Mouse (Mus musculus): ENCODE results near the gene Col18a1.
A peak's percentile ranks its signal among the peaks of the same experiment; 100 is the strongest.

Col18a1 gene

DNA sequence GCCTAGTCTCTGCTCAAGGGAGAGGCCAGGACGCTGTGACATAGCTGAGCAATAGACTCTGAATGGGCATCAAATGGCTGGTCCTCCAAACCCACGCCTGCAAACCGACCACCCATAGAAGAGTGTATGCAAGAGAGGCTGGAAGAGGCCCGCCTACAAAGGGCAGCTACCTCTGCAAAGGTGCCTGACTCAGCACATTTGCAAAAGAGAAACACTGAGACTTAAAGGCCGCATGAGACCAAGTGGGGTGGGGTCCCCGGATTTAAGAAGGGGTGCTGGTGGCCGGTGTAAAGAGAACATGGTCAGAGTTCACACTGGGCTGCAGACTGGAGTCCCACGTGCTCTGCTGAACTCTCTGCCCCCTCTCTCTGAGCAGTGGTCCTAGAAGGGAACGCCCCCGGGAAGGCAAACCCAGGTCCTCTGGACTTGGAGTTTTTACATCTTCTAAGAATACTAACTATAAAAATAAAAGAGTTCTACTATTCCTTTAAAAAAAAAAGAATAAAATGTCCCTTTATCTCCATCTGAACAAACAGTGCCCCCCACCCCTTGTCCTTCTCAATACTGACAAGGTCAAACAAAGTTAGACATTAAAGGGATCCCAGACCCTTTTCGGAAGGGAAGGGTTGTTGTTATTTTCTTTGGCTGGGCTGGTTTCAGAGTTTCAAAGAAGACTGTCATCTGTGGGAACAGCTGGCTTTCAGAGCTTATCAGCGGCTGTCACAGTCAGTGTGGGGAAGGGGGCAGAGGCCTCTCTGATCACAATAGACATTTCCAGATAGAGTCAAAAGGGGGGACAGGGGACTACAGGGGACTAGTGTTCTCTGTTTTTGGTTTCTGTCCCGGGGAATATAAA lies 32.2 kb downstream of the Col18a1 start:
- DNase-seq: no peak

DNA sequence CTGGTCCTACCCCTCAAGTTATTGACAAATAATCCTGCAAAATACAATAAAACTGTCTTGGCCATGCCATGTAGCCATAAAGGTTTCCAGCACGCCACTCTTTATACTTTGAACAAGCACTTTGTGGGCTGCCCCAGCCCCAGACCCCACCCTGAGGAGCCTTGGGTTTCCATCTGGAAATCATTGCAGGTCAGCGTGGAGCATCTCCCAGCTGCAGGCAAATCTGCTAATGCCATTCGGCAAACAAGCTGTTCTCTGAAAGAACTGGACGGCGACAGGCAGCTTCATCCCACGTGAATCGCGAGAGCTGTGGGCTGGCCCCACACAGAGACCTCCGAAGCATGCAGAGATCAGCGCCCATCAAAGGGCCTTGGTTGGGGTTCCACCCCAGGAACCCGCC lies 34.2 kb downstream of the Col18a1 start:
- DNase-seq: no peak

DNA sequence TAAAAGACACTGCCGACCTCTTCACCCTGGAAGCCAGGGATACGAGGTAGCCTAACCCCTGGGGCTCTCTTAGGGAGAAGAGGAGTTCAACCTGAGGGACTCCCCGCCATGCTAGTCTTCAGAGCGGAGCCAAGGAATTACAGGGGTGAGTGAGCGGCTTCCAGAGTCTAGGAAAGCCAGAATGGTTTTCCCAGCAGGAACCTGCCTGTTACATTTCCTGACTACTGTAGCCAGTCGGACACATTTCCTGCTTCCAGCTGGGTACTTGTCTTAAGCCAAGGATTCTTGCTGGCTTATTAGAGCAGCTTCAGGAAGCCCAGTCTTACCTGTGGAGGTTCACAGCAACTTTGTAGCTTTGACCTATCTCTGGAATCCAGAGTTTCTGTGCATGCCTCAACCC lies 34.8 kb downstream of the Col18a1 start:
- no peak for DNase-seq

DNA sequence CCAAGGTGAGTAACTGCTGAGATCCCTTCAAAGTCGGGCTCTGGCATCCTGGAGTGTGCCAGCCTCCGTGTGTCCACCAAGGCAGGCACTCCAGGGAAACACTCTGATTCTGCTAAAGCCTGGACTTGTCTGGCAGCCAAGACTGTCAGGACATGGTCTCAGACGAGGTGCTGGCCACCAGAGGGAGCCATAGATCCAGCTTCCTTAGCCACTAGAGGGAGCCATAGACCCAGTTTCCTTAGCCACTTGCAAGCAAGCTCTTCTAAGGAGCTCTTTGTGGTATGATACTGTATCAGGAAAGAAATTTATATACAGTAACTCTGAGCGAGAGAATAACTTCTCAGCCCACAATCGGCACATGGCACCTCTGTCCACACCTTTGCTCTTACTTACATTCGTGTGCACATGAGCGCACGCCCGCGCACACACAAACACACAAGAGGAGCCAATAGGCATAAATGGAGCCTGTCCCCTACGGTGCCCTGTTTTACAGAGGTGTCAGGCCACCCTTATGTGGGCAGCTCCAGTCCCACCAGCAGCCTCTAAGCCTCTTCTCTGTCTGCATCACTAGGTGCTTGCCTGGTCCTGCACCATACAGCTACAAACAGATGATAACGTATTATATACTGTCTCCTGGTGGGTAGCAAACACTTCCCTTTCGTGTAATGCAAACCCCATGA lies 35.6 kb downstream of the Col18a1 start:
- DNase-seq: peak; percentile 94

DNA sequence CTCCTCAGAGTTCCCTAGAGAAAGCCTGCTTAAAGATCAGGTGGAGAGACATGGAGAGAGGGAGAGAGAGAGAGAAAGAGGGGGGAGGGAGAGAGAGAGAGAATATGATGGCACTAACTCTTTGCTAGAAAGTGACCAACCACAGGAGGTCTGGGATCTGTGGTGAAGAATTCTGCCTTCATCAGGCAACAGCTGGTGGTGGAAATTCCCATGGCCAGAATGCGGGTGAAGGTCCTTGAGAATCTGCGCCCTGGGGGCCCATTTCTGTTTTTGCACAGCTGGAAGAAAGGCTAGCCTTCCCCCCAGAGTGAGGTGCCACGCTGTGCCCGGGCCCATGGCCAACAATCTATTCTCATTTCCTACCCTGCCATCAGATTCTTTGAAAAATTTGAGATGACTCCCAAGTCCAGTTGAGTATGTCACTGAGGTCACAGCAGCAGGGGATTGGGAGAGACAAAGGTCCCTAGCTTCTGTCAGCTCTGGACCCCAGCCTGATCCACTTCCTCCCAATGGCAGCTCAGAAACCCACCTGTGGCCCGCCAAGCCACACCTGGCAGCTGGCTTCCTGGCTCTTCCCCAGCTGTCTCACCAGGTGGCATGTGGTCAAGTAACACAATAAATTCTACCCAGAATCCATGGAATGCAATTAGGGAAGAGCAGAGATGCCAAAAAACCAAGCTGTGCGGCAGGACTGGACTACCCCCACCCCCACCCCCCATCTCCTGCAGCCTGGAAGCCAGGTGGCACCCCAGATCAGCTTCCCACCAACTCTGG lies 36.5 kb downstream of the Col18a1 start:
- peak; percentile 48 for DNase-seq

DNA sequence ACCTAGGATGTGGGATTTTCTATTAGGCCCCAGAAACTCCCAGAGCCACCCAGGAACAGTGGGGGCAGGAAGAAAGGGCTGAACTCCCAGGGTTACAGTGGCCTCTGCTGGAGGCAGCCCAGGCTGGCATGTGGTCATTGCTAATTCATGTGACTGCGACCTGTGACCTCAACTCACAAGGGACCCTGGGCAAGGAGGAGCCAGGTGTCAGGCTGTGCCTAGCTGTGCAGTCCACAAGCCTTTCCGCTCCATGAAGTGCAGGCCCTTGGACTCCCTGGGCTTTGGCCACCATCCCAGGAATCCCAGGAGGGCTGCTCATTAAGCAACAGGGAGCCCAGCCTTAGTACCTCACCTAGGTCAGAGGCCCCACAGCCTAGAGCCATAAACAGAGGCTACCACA lies 38.4 kb downstream of the Col18a1 start:
- DNase-seq: peak; percentile 58

DNA sequence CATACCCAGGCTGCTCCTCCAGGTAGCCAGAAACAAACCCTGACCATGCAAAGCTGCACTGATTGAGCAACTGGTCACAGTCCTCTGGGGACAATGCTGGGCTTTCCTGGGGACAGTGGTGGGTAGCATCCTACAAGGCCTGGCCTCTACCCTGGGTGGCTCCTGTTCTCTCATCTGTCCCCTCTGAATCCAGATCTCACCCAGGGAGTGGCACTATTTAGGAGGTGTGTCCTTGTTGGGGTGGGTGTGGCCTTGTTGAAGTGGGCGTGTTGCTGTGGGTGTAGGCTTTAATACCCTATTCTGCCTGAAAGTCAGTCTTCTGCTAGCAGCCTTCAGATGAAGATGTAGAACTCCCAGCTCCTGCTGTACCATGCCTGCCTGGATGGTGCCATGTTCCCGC lies 39.8 kb downstream of the Col18a1 start:
- no peak for DNase-seq

DNA sequence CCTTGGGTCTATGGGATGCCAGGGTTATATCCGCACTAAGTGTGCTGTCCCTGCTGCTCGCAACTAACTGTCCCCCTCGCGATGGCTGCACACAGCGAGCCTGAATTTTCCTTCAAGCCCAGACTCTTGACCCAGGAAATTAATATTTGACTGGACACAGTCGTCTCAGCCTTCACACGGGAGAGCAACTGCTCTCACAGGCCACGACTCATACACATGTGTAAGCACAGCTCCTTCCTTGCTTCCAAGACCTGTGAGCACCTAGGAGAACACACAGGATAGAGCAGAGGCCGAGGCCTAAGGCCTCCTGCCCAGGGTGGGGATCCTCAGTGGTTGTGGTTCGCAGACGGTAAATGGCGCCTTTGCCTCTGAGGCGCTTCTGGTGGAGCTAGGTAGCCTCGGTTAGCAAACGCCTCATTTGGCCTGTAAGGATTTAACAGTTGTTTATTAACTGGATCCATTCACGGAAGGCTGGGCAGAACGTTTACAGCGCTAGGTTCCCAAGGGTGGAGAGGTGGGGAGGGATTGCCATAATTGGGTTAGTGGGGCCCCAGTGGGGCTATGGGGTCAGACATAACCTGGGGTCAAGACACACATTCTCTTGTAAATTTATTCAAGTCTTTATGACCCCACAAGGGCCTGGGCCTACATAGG lies 41.1 kb downstream of the Col18a1 start:
- DNase-seq: no peak

DNA sequence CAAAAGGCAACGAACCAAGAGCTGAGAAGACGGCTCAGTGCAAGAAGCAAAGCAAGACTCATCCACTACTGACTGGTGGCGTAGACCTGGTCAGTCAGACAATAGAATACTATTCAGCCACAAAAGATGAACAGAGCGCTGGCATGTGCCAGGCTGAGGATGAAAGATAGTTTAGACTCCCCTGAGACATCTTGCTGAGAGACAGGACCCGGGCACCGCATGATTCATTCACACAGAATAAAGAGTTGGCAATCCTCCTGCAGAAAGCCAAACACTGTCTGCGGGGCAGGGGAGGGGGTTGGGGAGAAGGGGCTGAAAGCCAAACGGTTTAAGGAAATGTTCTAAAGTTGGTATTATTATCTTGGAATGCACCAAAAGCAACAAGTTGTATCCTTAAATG lies 42.4 kb downstream of the Col18a1 start:
- no peak for DNase-seq

DNA sequence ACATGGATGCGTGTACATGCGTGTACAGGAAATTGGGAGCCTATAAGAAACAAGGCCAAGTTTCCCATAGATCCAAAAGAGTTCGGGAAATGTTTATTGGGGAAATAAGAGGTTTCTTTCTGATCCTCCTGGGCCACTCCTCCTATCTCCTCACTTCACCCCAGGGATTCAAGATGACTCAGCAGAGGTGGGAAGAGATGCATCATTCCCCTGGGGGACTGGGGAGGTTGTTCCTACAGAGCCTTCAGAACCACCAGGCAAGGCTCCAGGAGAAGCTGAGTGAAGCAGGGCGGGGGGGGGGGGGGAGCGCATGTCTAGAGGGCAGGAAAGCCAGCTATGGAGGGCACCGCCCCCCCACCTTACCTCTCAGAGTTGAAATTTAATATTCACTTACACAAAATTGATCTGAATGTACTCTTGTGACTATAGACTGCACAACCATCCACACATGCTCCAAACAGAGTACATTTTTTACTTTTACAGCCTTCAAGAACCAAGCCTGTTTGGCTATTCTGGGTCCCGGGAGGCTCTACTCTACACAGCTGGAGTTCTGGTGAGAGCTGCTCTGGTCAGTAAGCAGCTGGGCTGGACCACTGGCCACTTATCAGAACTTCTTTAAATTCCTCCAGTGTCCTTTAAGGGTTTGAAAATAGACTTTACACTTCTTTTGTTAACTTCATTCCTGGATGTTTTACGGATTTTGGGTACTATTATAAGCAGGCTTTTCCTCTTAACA lies 44.9 kb downstream of the Col18a1 start:
- DNase-seq: no peak

DNA sequence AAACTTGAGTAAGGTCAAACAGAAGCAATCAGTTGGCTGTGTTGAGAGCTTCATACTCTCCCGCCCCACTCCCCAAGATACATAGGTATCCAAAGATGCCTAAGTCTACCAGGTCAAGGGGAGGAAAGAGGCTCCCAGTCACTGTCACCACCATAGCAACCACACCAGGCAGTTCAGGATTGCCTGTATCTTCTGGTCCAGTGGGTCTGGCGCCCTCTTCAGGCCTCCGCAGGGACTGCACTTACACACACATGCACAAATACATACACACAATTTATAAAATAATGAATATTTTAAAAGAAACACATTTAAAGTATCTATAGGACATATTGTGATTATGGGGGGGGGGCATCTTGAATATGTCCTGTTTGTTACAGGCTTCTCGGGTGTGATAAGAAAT lies 45.8 kb downstream of the Col18a1 start:
- no peak for DNase-seq

DNA sequence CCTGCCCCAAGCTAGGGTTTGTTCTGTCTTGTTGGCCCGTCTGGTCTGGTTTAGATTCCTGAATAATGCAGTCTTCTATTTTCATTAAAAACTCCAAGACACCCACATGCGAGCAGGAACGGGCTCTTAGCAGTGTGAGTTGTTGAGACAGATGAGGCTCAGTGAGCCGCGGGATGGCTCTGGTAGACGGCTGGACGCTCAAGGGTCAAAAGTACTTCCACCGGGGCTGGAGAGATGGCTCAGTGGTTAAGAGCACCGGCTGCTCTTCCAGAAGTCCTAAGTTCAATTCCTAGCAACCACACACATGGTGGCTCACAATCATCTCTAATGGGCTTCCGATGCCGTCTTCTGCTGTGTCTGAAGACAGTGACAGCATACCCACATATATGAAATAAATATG lies 46.9 kb downstream of the Col18a1 start:
- DNase-seq: no peak

DNA sequence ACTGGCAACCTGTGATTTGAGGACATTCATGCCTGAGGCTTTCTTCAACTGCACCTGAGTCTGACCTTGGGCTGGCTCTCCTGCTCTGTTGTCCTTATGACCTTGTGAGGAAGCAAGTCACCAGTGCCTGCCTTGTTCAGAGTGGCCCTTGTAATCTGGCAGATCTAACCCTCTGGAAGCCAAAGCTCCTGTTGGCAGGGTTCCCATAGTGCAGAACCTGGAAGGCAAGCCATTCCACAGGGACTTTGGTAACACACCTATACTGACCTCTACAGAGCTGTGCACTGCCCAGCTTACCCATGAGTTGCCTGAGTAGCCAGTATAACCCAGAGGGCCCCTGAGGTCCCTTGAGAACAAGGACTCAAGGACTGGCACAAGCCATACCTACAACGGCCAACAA lies 48.0 kb downstream of the Col18a1 start:
- no peak for DNase-seq

DNA sequence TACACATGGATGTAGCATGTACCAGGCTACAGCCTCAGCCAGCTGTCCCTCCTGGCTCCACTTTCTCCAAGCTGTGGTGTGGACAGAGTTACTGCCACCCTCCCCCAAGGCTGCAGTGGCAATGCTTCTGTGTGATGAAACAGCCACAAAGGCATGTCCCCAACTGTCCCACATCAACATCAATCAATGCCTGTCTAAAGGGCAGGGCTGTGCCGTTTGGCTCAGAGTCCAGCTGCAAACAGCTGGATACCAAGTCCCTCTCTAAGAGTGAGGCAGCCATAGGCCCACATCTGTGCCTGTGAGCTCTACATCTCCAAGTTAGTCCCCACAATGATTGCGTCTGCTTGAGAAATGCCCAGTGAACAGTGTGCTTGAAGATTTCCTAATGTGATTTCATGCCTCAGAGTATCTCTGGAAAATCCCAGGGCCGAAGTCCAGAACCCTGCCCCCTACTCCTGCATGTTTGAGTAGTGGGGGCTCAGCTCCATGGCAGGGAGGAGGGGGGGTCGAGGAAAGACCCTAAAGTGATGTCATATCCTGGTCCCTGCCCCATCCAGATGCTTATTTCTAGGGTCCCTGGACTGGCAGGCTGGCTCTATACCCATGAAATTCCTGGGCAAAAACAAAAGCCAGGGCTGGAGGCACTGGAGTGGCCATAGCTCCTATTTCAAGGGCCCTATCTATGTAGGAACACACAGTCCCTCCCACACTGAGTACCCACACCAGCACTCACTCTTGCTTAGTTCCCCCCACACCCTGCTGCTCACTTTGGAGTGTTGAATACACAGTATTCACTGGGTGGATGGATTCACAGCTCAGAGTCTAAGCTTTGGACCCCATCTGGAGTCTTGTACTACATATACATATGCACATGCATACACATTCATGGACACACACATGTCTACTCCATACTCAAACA lies 49.6 kb downstream of the Col18a1 start:
- DNase-seq: peak; percentile 75

DNA sequence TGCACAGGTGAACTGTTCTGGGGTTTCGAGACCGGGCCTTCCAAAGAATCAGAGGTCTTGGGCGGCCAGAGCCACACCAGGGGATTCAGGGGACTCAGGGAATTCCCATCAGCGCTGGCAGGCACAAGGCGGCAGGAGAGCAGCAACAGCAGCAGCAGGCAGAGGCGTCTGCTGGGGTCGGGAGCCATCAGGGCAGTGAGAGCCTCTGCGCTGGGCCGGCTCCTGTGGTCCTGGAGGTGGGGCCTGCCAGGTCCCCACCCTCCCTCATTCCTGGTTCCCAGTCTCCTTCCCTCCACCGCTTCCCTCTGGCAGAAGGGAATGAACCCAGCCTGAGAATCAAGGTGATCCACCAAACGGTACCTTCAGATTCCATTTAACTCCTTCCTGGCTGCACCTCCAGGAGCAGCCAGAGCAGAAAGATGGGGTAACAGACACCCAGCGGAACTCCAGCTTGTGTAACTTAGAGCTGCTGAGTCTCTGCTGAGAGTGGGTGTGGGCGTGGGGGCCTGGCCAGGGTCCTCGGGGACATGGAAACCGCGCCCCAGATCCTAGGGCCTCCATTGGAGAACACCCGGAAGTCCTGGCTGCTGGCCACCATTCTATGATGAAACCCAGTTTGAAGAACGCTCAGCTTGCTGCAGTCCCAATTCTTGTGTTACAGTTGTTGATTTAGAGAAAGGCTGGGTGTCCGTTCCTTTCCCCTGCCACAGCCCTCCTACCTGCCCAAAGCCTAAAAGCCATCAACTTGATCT lies 52.7 kb downstream of the Col18a1 start:
- peak; percentile 90 for DNase-seq

DNA sequence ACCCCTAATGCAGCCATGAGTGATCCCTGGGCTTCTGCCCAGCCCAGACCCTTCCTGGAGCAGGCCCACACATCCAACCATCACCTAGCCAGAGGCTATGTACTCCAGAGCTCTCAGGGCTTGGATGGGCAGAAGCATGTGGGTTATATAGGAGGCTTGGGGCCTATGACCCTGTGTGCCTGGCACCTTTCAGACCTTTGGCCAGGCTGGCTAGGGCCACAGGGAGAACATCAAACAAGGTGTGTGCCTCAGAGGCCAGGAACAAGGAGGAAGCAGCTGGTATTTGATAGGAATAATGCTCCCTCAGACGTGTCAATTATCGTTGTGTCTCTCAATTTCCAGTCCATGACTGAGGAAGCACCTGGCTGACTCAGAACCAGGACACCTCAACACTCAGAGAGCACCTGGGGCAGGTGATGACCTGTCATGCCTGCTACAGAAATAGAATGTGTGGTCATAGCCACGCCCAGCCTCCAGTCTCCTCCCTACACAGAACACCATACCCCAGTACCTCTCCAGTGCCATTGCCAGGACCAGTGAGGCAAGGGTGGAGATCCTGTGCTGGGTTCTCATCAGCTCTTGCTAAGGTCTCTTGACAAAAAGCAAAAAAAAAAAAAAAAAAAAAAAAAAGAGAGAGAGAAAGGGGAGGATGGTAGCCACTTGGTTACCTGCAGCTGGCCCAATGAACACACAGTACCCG lies 54.6 kb downstream of the Col18a1 start:
- no peak for DNase-seq

DNA sequence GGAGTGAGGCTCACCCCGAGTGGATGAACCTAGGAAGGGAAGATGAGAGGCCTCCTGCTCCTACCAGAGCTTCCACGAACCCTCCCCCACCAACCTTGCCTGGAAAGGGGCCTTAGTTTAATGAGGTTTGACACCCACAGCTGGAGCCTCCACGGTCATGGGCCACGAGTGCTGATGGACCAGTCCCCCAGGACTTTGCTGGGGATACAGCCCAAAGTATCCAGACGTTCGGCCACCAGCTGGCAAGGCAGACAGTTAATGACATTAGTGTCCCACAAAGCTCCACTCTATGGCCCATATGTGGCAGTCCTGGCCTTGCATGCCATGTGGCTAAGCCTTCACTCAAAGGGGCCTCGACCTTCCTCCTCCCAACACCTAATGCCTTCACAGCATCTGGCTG lies 55.5 kb downstream of the Col18a1 start:
- no peak for DNase-seq

DNA sequence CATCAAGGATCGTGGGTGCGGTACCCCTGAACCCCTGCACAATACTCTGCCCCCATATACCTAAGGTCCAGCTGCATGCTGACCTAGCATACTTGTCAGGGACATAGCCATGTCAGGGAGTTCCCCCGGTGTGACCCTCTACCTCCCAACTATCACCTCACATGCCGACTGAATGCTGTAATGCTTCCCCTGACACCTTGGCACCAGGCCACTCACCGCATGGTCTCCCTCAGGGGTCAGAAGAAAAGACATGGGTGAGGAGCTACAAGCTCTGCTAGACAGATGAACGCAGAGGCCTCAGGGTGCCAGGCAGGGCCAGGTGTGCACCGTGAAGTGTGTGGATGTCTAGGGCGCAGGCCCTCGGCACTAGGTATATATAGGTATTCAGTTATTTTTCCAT lies 56.3 kb downstream of the Col18a1 start:
- no peak for DNase-seq

DNA sequence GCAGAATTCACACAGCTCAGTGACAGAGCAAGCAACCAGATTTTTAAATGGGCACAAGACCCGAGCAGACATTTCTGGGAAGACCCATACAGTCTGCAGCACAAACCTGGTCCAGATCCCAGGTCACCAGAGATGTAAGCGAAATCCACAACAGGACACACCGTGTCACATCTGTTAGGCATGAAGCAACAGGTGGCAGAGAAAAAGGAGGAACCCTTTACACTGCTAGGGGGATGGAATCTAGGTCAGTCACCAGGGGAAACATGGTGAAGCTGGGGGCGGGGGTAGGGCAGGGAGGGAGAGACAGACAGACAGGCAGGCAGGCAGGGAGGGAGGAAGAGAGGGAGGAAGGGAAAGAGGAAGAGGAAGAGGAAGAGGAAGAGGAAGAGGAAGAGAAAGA lies 58.2 kb downstream of the Col18a1 start:
- DNase-seq: no peak

DNA sequence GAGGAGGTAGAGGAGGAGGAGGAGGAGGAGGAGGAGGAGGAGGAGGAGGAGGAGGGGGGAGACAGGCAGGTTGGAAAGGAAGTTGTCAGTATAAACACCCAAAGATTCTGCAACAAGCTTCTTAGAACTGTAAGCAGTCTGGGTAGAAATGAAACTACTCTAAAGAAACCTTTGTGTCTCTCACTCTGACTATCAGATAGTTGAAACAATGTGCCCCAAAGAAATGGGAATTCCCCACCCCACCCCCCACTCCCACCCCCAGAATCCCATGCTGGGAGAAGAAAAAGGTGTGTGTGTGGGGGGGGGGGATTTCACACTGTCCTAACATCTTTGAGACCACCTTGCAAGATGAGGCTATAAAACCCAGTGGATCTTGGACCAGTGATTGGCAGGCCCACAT lies 62.0 kb downstream of the Col18a1 start:
- DNase-seq: no peak
